Mouse (Mus musculus): Measurements from ENCODE around the gene Ube2o. TPM values are rescaled to one million over a fixed set of nuclear protein-coding genes. Genes with fewer than 3 reads are reported as not detected.
A peak's percentile ranks its signal among the peaks of the same experiment; 100 is the strongest.

Gene Ube2o
- polyA plus RNA-seq, 2 experiments: 18.7 to 29.7 TPM

DNA sequence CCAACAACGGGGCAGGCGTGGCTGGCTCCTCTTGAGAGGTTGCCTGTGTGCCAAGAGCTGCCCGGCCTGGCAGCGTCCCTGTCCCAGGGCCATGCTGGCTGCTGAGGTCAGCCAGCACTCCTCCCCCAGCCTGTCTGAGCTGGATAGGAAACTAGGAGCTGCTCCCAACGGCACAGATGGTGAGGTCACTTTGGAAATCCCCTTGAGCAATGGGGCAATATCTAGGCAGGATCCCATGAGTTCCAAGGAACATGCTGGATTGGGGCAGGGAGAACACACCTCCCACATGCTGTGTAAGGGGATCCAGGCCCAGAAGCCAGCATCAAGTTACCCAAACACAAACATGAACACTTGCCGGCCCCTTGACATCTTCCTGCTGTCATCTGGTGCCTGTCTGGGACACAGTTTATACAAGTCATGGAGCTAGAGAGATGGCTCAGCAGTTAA lies 40.0 kb upstream of the Ube2o start:
- peaks cover 41% of the 10 kb centered on the region for H3K4me1 ChIP-seq (ENCODE audit: control insufficient read depth, insufficient read depth, low read length)
- H3K9me3 ChIP-seq (ENCODE audit: control insufficient read depth, low read length): no peaks in the 10 kb centered on the region
- H3K27ac ChIP-seq (replicated peaks; ENCODE audit: low read depth, low read length): no peak overlapping the region
- no peak for TF ChIP-seq POLR2A (IDR thresholded peaks at IDR 0.05; ENCODE audit: borderline replicate concordance, extremely low read depth, insufficient read depth, insufficient read length)
- no peaks in the 10 kb centered on the region for H3K27me3 ChIP-seq (ENCODE audit: control insufficient read depth, insufficient read depth, low read length)
- no peak overlapping the region for H3K4me2 ChIP-seq (replicated peaks; ENCODE audit: low read depth, low read length, severe bottlenecking)
- no peak overlapping the region for H3K4me3 ChIP-seq (replicated peaks; ENCODE audit: low read length)
- DNase-seq (ENCODE audit: low spot score) (peak; percentile 15), ATAC-seq (ENCODE audit: low FRiP score, low read depth) (peak; percentile 16; the same call in 1 of the 2 replicates)
- no peaks in the 10 kb centered on the region for H3K36me3 ChIP-seq (ENCODE audit: control insufficient read depth, insufficient read depth, low read length)
- 46% methylated on average over 6 of the region's 6 CpGs for WGBS
- H3K9ac ChIP-seq (ENCODE audit: low read depth, low read length, severe bottlenecking): no peak overlapping the region

DNA sequence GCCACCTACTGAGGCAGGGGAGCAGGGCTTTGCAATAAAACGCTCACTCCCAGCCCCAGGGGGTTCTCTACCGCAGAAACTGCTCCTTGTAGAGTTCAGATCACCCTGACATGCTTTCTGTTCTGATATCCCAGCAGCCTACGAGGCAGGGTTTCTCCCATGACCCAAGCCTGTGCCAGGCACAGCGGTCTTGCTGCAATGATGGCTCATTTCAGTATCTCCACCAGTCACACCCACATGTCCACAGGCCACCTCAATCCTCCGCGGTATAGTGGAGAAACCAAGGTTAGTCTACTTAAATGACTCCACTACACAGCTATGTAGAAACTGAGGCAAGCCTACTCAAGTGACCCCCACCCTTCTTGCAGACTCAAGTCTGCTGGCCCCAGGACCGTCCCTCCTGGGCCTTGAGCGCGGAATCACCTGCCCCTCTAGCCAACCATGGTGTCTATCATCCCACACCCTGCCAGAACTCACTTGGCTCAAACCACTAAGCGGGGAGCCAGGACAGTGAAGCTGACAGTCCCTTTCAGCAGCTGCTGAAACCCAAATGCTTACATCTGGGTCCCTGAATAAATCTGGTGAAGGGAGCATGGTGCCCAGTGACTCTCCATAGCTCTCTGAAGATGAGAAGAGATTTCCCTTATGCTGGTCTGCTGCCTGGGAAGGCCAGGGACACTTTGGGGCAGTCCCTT lies 39.5 kb upstream of the Ube2o start:
- Histone ChIP-seq H3K9me3 (ENCODE audit: control insufficient read depth, low read length) (no peaks in the 10 kb centered on the region), H3K36me3 (ENCODE audit: control insufficient read depth, insufficient read depth, low read length) (no peaks in the 10 kb centered on the region), H3K27ac (replicated peaks; ENCODE audit: low read depth, low read length) (no peak overlapping the region), H3K27me3 (ENCODE audit: control insufficient read depth, insufficient read depth, low read length) (no peaks in the 10 kb centered on the region), H3K4me3 (replicated peaks; ENCODE audit: low read length) (no peak overlapping the region), H3K4me1 (ENCODE audit: control insufficient read depth, insufficient read depth, low read length) (peaks cover 43% of the 10 kb centered on the region), H3K9ac (ENCODE audit: low read depth, low read length, severe bottlenecking) (no peak overlapping the region), H3K4me2 (replicated peaks; ENCODE audit: low read depth, low read length, severe bottlenecking) (no peak overlapping the region)
- no peak for DNase-seq (ENCODE audit: low spot score)
- WGBS: 76% methylated on average over 10 of the region's 10 CpGs
- TF ChIP-seq POLR2A (IDR thresholded peaks at IDR 0.05; ENCODE audit: borderline replicate concordance, extremely low read depth, insufficient read depth, insufficient read length): no peak
- ATAC-seq (ENCODE audit: low FRiP score, low read depth): no peak

DNA sequence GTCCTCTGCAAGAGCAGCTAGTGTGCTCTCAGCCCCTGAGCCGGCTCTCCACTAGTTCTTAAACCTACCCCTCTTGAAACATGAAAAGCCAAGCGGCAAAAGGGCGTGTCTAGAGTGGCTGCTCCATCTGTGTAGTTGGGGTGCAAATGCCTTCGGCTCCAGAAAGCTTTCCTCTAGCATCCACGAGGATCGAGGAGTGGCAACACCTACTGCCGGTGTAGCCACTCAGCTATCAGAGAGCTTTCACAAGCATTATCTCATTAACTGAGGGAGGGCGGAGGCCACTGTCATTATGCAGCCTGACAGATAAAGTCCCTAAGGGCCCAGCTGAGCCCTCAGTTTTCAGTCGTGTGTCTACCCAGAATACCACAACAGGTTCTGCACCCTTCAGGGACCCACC lies 38.8 kb upstream of the Ube2o start:
- ATAC-seq (ENCODE audit: low FRiP score, low read depth) (no peak), DNase-seq (ENCODE audit: low spot score) (peak; percentile 10)
- no peaks in the 10 kb centered on the region for H3K36me3 ChIP-seq (ENCODE audit: control insufficient read depth, insufficient read depth, low read length)
- no peak overlapping the region for H3K4me3 ChIP-seq (replicated peaks; ENCODE audit: low read length)
- H3K9me3 ChIP-seq (ENCODE audit: control insufficient read depth, low read length): no peaks in the 10 kb centered on the region
- H3K27ac ChIP-seq (replicated peaks; ENCODE audit: low read depth, low read length): no peak overlapping the region
- 30% methylated on average over 9 of the region's 9 CpGs for WGBS
- H3K9ac ChIP-seq (ENCODE audit: low read depth, low read length, severe bottlenecking): no peak overlapping the region
- H3K4me1 ChIP-seq (ENCODE audit: control insufficient read depth, insufficient read depth, low read length): peaks cover 43% of the 10 kb centered on the region
- no peak overlapping the region for H3K4me2 ChIP-seq (replicated peaks; ENCODE audit: low read depth, low read length, severe bottlenecking)
- no peak for TF ChIP-seq POLR2A (IDR thresholded peaks at IDR 0.05; ENCODE audit: borderline replicate concordance, extremely low read depth, insufficient read depth, insufficient read length)
- no peaks in the 10 kb centered on the region for H3K27me3 ChIP-seq (ENCODE audit: control insufficient read depth, insufficient read depth, low read length)

DNA sequence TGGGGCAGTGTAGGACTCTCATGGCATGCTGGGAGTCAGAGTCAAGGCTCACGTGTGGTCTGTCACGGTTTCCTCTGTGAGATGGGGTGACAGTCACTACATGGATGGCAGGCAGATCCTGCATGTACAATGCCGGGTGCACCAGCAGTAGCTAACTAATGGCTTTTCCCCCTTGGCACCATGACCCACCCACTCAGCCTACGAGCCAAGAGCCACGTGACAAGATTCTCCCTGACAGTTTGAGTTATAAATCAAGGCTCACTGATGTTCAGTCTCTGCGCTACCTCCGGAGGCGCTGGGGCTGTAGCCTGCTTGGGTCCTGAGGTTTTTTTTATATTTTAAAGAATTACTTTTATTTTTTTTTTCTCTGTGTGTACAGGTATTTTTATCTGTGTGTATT lies 38.3 kb upstream of the Ube2o start:
- Histone ChIP-seq H3K4me1 (ENCODE audit: control insufficient read depth, insufficient read depth, low read length) (peaks cover 43% of the 10 kb centered on the region), H3K27ac (replicated peaks; ENCODE audit: low read depth, low read length) (no peak overlapping the region), H3K4me2 (replicated peaks; ENCODE audit: low read depth, low read length, severe bottlenecking) (no peak overlapping the region), H3K4me3 (replicated peaks; ENCODE audit: low read length) (no peak overlapping the region), H3K9ac (ENCODE audit: low read depth, low read length, severe bottlenecking) (no peak overlapping the region), H3K27me3 (ENCODE audit: control insufficient read depth, insufficient read depth, low read length) (no peaks in the 10 kb centered on the region), H3K9me3 (ENCODE audit: control insufficient read depth, low read length) (no peaks in the 10 kb centered on the region), H3K36me3 (ENCODE audit: control insufficient read depth, insufficient read depth, low read length) (no peaks in the 10 kb centered on the region)
- ATAC-seq (ENCODE audit: low FRiP score, low read depth): no peak
- 51% methylated on average over 8 of the region's 8 CpGs for WGBS
- TF ChIP-seq POLR2A (IDR thresholded peaks at IDR 0.05; ENCODE audit: borderline replicate concordance, extremely low read depth, insufficient read depth, insufficient read length): no peak
- no peak for DNase-seq (ENCODE audit: low spot score)

DNA sequence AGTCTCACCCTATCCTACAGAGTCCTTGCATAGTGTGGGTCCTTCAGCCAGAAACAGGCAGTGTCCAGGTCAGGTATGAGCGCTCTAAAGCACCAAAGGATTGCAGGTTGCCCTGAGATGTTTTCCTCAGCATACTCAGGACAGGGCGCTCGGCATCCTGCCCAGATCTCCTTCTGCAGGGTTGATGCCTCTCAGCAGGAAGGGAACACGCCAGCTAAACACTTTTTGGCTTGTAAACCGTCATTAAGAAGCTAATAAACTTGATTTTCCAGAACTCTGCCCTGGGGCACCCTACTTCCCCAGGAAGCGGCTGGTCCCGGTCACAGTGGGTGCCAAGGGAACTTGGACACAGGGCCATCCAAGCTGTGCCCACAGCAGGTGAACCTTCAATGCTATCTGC lies 37.9 kb upstream of the Ube2o start:
- no peaks in the 10 kb centered on the region for H3K27me3 ChIP-seq (ENCODE audit: control insufficient read depth, insufficient read depth, low read length)

More for the DNA sequence above, 37.9 kb upstream of the Ube2o start:
- no peak overlapping the region for H3K27ac ChIP-seq (replicated peaks; ENCODE audit: low read depth, low read length)
- no peak overlapping the region for H3K4me3 ChIP-seq (replicated peaks; ENCODE audit: low read length)
- no peak overlapping the region for H3K9ac ChIP-seq (ENCODE audit: low read depth, low read length, severe bottlenecking)
- no peak for TF ChIP-seq POLR2A (IDR thresholded peaks at IDR 0.05; ENCODE audit: borderline replicate concordance, extremely low read depth, insufficient read depth, insufficient read length)
- 38% methylated on average over 7 of the region's 7 CpGs for WGBS
- DNase-seq (ENCODE audit: low spot score) (peak; percentile 35), ATAC-seq (ENCODE audit: low FRiP score, low read depth) (no peak)
- no peaks in the 10 kb centered on the region for H3K36me3 ChIP-seq (ENCODE audit: control insufficient read depth, insufficient read depth, low read length)
- no peak overlapping the region for H3K4me2 ChIP-seq (replicated peaks; ENCODE audit: low read depth, low read length, severe bottlenecking)
- H3K4me1 ChIP-seq (ENCODE audit: control insufficient read depth, insufficient read depth, low read length): peaks cover 43% of the 10 kb centered on the region
- H3K9me3 ChIP-seq (ENCODE audit: control insufficient read depth, low read length): no peaks in the 10 kb centered on the region
